Comparison of ENCODE assay signal across 17 mouse cellular contexts in the genomic region with DNA sequence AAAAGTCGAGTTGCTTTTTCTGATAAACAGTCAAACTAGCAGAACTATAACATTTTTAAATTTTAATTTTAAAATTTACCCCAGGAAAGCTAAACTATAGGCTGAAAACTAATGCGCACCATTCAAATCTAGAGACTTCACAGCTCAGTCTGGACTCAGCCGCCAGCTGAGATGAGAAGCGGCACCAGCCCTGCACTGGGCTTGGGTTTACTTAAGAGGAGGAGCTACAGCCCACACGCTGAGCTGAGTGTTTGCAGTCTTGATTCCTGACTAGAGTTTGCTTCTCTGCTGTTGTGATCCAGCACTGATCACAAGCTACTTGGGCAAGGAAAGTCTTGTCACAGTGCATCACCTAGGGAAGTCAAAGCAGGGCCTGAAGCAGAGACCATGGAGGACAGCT. TPM values are rescaled to one million over a fixed set of nuclear protein-coding genes. Genes with fewer than 3 reads are reported as not detected.
"Had no signal": no experiment of that assay in that cellular context is flagged by ENCODE, and none has a peak within 500 bp of the region (broad histone marks: within the 10 kb centered on the region; RNA-seq: fewer than 3 reads in every experiment).

No protein-coding gene starts in this region.

- DNase-seq: lung, adult 2 months; lung, postnatal 14 days; right cerebral cortex, postnatal 14 days; thymus, adult 18-20 months; thymus, postnatal 14 days; thymus, postnatal 36 days had no signal

- H3K4me3 ChIP-seq: lung, embryonic 15.5 days; midbrain, embryonic 13.5 days; midbrain, embryonic 15.5 days; neural tube, embryonic 12.5 days; stomach, embryonic 15.5 days had no signal

- H3K9me3 ChIP-seq: lung, embryonic 15.5 days; midbrain, embryonic 13.5 days; midbrain, embryonic 15.5 days; neural tube, embryonic 12.5 days; stomach, embryonic 15.5 days had no signal

- H3K9ac ChIP-seq: liver, embryonic 14.5 days; lung, embryonic 15.5 days; midbrain, embryonic 13.5 days; midbrain, embryonic 15.5 days; neural tube, embryonic 12.5 days; stomach, embryonic 15.5 days had no signal

- H3K4me2 ChIP-seq: lung, embryonic 15.5 days; midbrain, embryonic 11.5 days; midbrain, embryonic 13.5 days; midbrain, embryonic 15.5 days; neural tube, embryonic 12.5 days; stomach, embryonic 15.5 days had no signal

- ATAC-seq: lung, postnatal 0 days; midbrain, embryonic 13.5 days; midbrain, embryonic 15.5 days had no signal

- H3K27ac ChIP-seq: liver, embryonic 14.5 days; lung, embryonic 15.5 days; macrophage; midbrain, embryonic 13.5 days; midbrain, embryonic 15.5 days; neural tube, embryonic 12.5 days; stomach, embryonic 15.5 days had no signal

- H3K27me3 ChIP-seq: lung, embryonic 15.5 days; midbrain, embryonic 13.5 days; midbrain, embryonic 15.5 days; neural tube, embryonic 12.5 days; stomach, embryonic 15.5 days had no signal

RNA-seq across cellular contexts. Expression of a gene that starts 36.7 kb away (rescaled TPM):
- total RNA-seq: monocyte, adult 5-6 weeks; neutrophil, adult 5-6 weeks had no signal
- polyA plus RNA-seq: macrophage had no signal

RNA-seq across cellular contexts. Expression of a gene that starts 36.8 kb away (rescaled TPM):
- total RNA-seq: monocyte, adult 5-6 weeks had no signal
